Mouse (Mus musculus): ENCODE results near the gene Slc16a6.

Slc16a6 gene

GRCm38 (mm10) chr11:109487111-109487510, 13.7 kb upstream of the Slc16a6 start:
- no peak for DNase-seq (ENCODE audit: low spot score in 2 of 2)

- peak; percentile 22 to 38 for DNase-seq (ENCODE audit: low spot score in 2 of 2)
Measured at GRCm38 (mm10) chr11:109485398-109486045, 12.1 kb upstream of the Slc16a6 start.

- DNase-seq (ENCODE audit: low spot score in 2 of 2) = no peak
Measured at GRCm38 (mm10) chr11:109480440-109480839, 7.0 kb upstream of the Slc16a6 start.

GRCm38 (mm10) chr11:109479575-109480285, 6.3 kb upstream of the Slc16a6 start:
- no peak for DNase-seq (ENCODE audit: low spot score in 2 of 2)

- no peak for DNase-seq (ENCODE audit: low spot score in 2 of 2)
Measured at GRCm38 (mm10) chr11:109477606-109478380, 4.4 kb upstream of the Slc16a6 start.

GRCm38 (mm10) chr11:109476653-109477052, 3.3 kb upstream of the Slc16a6 start:
- no peak for DNase-seq (ENCODE audit: low spot score in 2 of 2)

- DNase-seq (ENCODE audit: low spot score in 2 of 2) = no peak
Measured at GRCm38 (mm10) chr11:109476241-109476640, 2.8 kb upstream of the Slc16a6 start.

GRCm38 (mm10) chr11:109475717-109476116, 2.3 kb upstream of the Slc16a6 start:
- DNase-seq (ENCODE audit: low spot score in 2 of 2) = no peak

GRCm38 (mm10) chr11:109474836-109475235, 1.4 kb upstream of the Slc16a6 start:
- no peak for DNase-seq (ENCODE audit: low spot score in 2 of 2)

- peak in 1 of 2 experiments; percentile 20 for DNase-seq (ENCODE audit: low spot score in 2 of 2)
Measured at GRCm38 (mm10) chr11:109474086-109474742, 816 bp upstream of the Slc16a6 start.

GRCm38 (mm10) chr11:109472821-109473170, 602 bp downstream of the Slc16a6 start:
- no peak for DNase-seq (ENCODE audit: low spot score in 2 of 2)

- peak in 1 of 2 experiments; percentile 25 for DNase-seq (ENCODE audit: low spot score in 2 of 2)
Measured at GRCm38 (mm10) chr11:109472171-109472691, 1.2 kb downstream of the Slc16a6 start.

- DNase-seq (ENCODE audit: low spot score in 2 of 2) = no peak
Measured at GRCm38 (mm10) chr11:109470921-109471861, 2.2 kb downstream of the Slc16a6 start.

- no peak for DNase-seq (ENCODE audit: low spot score in 2 of 2)
Measured at GRCm38 (mm10) chr11:109470170-109470569, 3.2 kb downstream of the Slc16a6 start.

- no peak for DNase-seq (ENCODE audit: low spot score in 2 of 2)
Measured at GRCm38 (mm10) chr11:109468133-109468532, 5.3 kb downstream of the Slc16a6 start.

GRCm38 (mm10) chr11:109466987-109467386, 6.4 kb downstream of the Slc16a6 start:
- no peak for DNase-seq (ENCODE audit: low spot score in 2 of 2)

GRCm38 (mm10) chr11:109465068-109465467, 8.3 kb downstream of the Slc16a6 start:
- no peak for DNase-seq (ENCODE audit: low spot score in 2 of 2)

- DNase-seq (ENCODE audit: low spot score in 2 of 2) = no peak
Measured at GRCm38 (mm10) chr11:109460586-109460985, 12.8 kb downstream of the Slc16a6 start.

GRCm38 (mm10) chr11:109458165-109458564, 15.2 kb downstream of the Slc16a6 start:
- no peak for DNase-seq (ENCODE audit: low spot score in 2 of 2)

- no peak for DNase-seq (ENCODE audit: low spot score in 2 of 2)
Measured at GRCm38 (mm10) chr11:109456261-109456660, 17.1 kb downstream of the Slc16a6 start.

- DNase-seq (ENCODE audit: low spot score in 2 of 2) = no peak
Measured at GRCm38 (mm10) chr11:109451169-109451568, 22.2 kb downstream of the Slc16a6 start.
